In the genomic region with DNA sequence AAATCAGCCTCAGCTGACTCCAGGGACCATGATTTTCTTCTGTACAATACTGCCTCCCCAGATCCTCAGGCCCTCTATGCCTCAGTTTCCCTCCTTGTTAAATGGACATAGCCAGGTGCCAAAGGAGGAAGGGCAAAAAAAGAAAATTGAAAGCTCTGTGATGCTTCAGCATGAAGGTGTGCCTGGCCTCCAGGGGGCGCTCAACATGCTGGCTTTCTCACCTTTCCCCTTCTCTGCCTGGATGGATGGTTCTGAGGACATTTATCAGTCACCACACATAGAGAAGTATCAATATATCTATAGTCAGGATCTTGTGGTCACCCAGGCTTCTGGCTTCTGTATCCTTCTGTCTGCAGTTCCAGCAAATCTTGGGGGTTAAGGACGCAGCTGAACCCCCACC, we compare ENCODE assay signal across 8 mouse cellular contexts. TPM values are rescaled to one million over a fixed set of nuclear protein-coding genes. Genes with fewer than 3 reads are reported as not detected.
DNase-seq lines count a peak whose midpoint lies in the region; ATAC-seq and TF ChIP-seq lines count a peak whose summit lies in the region.

No protein-coding gene starts in this region.

- H3K9me3 ChIP-seq in forebrain, embryonic 11.5 days (ENCODE audit: control insufficient read depth, low read length) = no peaks in the 10 kb centered on the region; the same call in 1 of the 2 replicates
- H3K9me3 ChIP-seq in forebrain, embryonic 15.5 days = no peaks in the 10 kb centered on the region
- H3K9me3 ChIP-seq in kidney, postnatal 0 days (replicated peaks; ENCODE audit: low read length) = no peaks in the 10 kb centered on the region

- no peaks in the 10 kb centered on the region for H3K27me3 ChIP-seq in forebrain, embryonic 11.5 days (ENCODE audit: control insufficient read depth, insufficient read depth, low read length)
- H3K27me3 ChIP-seq in forebrain, embryonic 15.5 days = no peaks in the 10 kb centered on the region
- H3K27me3 ChIP-seq in kidney, postnatal 0 days (ENCODE audit: insufficient read depth, low read length) = no peaks in the 10 kb centered on the region
- no peaks in the 10 kb centered on the region for H3K27me3 ChIP-seq in testis, adult 2 months (ENCODE audit: control insufficient read depth, insufficient read depth, low read length)

- WGBS in forebrain, embryonic 11.5 days = 34% methylated on average over 2 of the region's 2 CpGs
- WGBS in forebrain, embryonic 15.5 days = 32% methylated on average over 2 of the region's 2 CpGs
- 47% methylated on average over 2 of the region's 2 CpGs for WGBS in kidney, postnatal 0 days

- ATAC-seq in forebrain, embryonic 11.5 days (replicated peaks; ENCODE audit: low FRiP score) = no peak
- no peak for ATAC-seq in forebrain, embryonic 15.5 days (replicated peaks)
- no peak for ATAC-seq in kidney, postnatal 0 days (replicated peaks; ENCODE audit: low FRiP score, low read depth)
- ATAC-seq in megakaryocyte progenitor cell, adult 5-6 weeks (replicated peaks; ENCODE audit: poor library complexity) = peak; percentile 66

- H3K4me1 ChIP-seq in forebrain, embryonic 11.5 days (replicated peaks; ENCODE audit: control insufficient read depth, insufficient read depth, low read length) = no peaks in the 10 kb centered on the region
- H3K4me1 ChIP-seq in forebrain, embryonic 15.5 days = no peaks in the 10 kb centered on the region; the same call in 1 of the 2 replicates
- no peaks in the 10 kb centered on the region for H3K4me1 ChIP-seq in kidney, postnatal 0 days (replicated peaks; ENCODE audit: insufficient read depth, low read length)
- peaks cover 5% of the 10 kb centered on the region; the same call in 1 of the 2 replicates for H3K4me1 ChIP-seq in testis, adult 2 months (ENCODE audit: control insufficient read depth, insufficient read depth, low read length)

- H3K9ac ChIP-seq in forebrain, embryonic 11.5 days (ENCODE audit: low read length) = no peak overlapping the region
- H3K9ac ChIP-seq in forebrain, embryonic 15.5 days (replicated peaks) = no peak overlapping the region
- H3K9ac ChIP-seq in kidney, postnatal 0 days (ENCODE audit: low read depth, low read length) = no peak overlapping the region

- TF ChIP-seq CTCF in kidney, postnatal 0 days (IDR thresholded peaks at IDR 0.05; ENCODE audit: low read depth) = peak; percentile 84
- TF ChIP-seq CTCF in testis, adult 2 months (IDR thresholded peaks at IDR 0.05; ENCODE audit: control insufficient read depth, insufficient read depth, insufficient replicate concordance, low read depth, low read length) = peak; percentile 88

- H3K27ac ChIP-seq in forebrain, embryonic 11.5 days (ENCODE audit: low read depth, low read length) = no peak overlapping the region
- no peak overlapping the region for H3K27ac ChIP-seq in forebrain, embryonic 15.5 days (replicated peaks)
- H3K27ac ChIP-seq in kidney, postnatal 0 days = no peak overlapping the region
- no peak overlapping the region for H3K27ac ChIP-seq in testis, adult 2 months (ENCODE audit: control insufficient read depth, insufficient read depth, low read depth, low read length)

- H3K36me3 ChIP-seq in forebrain, embryonic 11.5 days (ENCODE audit: control insufficient read depth, insufficient read depth, low read length) = no peaks in the 10 kb centered on the region
- no peaks in the 10 kb centered on the region for H3K36me3 ChIP-seq in forebrain, embryonic 15.5 days
- no peaks in the 10 kb centered on the region for H3K36me3 ChIP-seq in kidney, postnatal 0 days (ENCODE audit: insufficient read depth, low read length)
- H3K36me3 ChIP-seq in testis, adult 2 months (ENCODE audit: control insufficient read depth, insufficient read depth, low read length) = no peaks in the 10 kb centered on the region

- no peak for TF ChIP-seq POLR2A in testis, adult 2 months (IDR thresholded peaks at IDR 0.05; ENCODE audit: control insufficient read depth, low read depth, low read length)

- no peak overlapping the region for H3K4me3 ChIP-seq in forebrain, embryonic 11.5 days (ENCODE audit: low read depth, low read length)
- H3K4me3 ChIP-seq in forebrain, embryonic 15.5 days = no peak overlapping the region
- no peak overlapping the region for H3K4me3 ChIP-seq in kidney, postnatal 0 days (replicated peaks; ENCODE audit: low read depth, low read length)
- H3K4me3 ChIP-seq in testis, adult 2 months (ENCODE audit: control insufficient read depth, low read depth, low read length) = no peak overlapping the region

- H3K4me2 ChIP-seq in forebrain, embryonic 11.5 days (ENCODE audit: low read depth, low read length, severe bottlenecking) = no peak overlapping the region
- H3K4me2 ChIP-seq in forebrain, embryonic 15.5 days (replicated peaks) = no peak overlapping the region
- no peak overlapping the region for H3K4me2 ChIP-seq in kidney, postnatal 0 days (ENCODE audit: low read length)

- DNase-seq in forebrain, embryonic 11.5 days (ENCODE audit: low spot score) = peak; percentile 73
- peak; percentile 25 to 29 for DNase-seq in urinary bladder, adult 18-20 months (ENCODE audit: low spot score in 2 of 2)
- DNase-seq in urinary bladder, postnatal 10 days (ENCODE audit: low spot score) = no peak
- DNase-seq in embryo, embryonic 10.5 days (ENCODE audit: low spot score) = peak; percentile 65
- DNase-seq in kidney, postnatal 0 days (ENCODE audit: low spot score) = peak; percentile 57

RNA-seq across cellular contexts. Expression of gene Cald1, which starts 49.3 kb away (rescaled TPM):
- 132 and 139 TPM in 2 replicates for polyA plus RNA-seq in forebrain, embryonic 11.5 days (2014; fragmentation: Nextera tagmentation; extraction: Ambion mirVana)
- 63.8 and 66.9 TPM in 2 replicates for polyA plus RNA-seq in forebrain, embryonic 15.5 days (2015; fragmentation: Nextera tagmentation; extraction: Ambion mirVana)
- 233 and 263 TPM in 2 replicates for polyA plus RNA-seq in kidney, postnatal 0 days (2015; fragmentation: Nextera tagmentation; extraction: Ambion mirVana)
- 0.05 and 0.17 TPM in 2 replicates for total RNA-seq in megakaryocyte progenitor cell, adult 5-6 weeks (2015)
- not detected in 2 replicates for total RNA-seq in megakaryocyte progenitor cell, adult 5-6 weeks (2017)
- polyA plus RNA-seq in testis, adult 2 months (2012; rRNA removed) = 5.0 and 5.9 TPM in 2 replicates
